Mouse (Mus musculus) MEL (cell line): ENCODE measurements around the gene Ncor1. TPM values are rescaled to one million over a fixed set of nuclear protein-coding genes. Genes with fewer than 3 reads are reported as not detected.
A peak's percentile ranks its signal among the peaks of the same experiment; 100 is the strongest.

Experiments used
- DNase-seq: peaks from one replicate; pipeline ENCODE4 v3.0.0; 2011; ENCODE audit warnings: low read depth, low spot score
- H3K27ac ChIP-seq: 2 replicates; pipeline ENCODE4 v1.5.1; 2012; ENCODE audit warnings: low read depth, mild to moderate bottlenecking, control low read depth, low read length, moderate library complexity; ENCODE audit not compliant: control insufficient read depth
- H3K27me3 ChIP-seq, 2 experiments: fragments of 150-350 bp in 1 of 2; sonication (generic) in 1 of 2; 2 replicates each; pipeline ENCODE4 v1.6.1; 2012; ENCODE audit warnings: low read length in 2 of 2, mild to moderate bottlenecking in 2 of 2, improper control_type of control experiment in 1 of 2, moderate library complexity in 1 of 2; ENCODE audit not compliant: insufficient read depth in 2 of 2, control insufficient read depth in 1 of 2
- H3K36me3 ChIP-seq, 2 experiments: 2 replicates each; pipeline ENCODE4 v1.6.1; 2012 to 2014; ENCODE audit warnings: low read length in 2 of 2, improper control_type of control experiment in 1 of 2, inconsistent platforms in 1 of 2, mild to moderate bottlenecking in 1 of 2; ENCODE audit not compliant: insufficient read depth in 2 of 2, control insufficient read depth in 1 of 2
- H3K4me1 ChIP-seq, 2 experiments: fragments of 150-350 bp in 1 of 2; sonication (generic) in 1 of 2; 2 replicates each; pipeline ENCODE4 v1.6.1; 2012; ENCODE audit warnings: low read length in 2 of 2, improper control_type of control experiment in 1 of 2, mild to moderate bottlenecking in 1 of 2; ENCODE audit not compliant: insufficient read depth in 2 of 2, control insufficient read depth in 1 of 2
- H3K4me3 ChIP-seq, 2 experiments: fragments of 150-350 bp in 1 of 2; sonication (generic) in 1 of 2; 2 replicates each; pipeline ENCODE4 v1.5.1; 2012; ENCODE audit warnings: low read depth in 2 of 2, low read length in 2 of 2, mild to moderate bottlenecking in 2 of 2, moderate library complexity in 2 of 2, control low read depth in 1 of 2, improper control_type of control experiment in 1 of 2; ENCODE audit not compliant: control insufficient read depth in 1 of 2, insufficient read depth in 1 of 2
- H3K79me2 ChIP-seq: 2 replicates; pipeline ENCODE4 v1.6.1; 2012; ENCODE audit warnings: mild to moderate bottlenecking, low read length, moderate library complexity; ENCODE audit not compliant: control insufficient read depth, poor library complexity, insufficient read depth
- H3K9ac ChIP-seq: 2 replicates; pipeline ENCODE4 v1.6.1; 2012; ENCODE audit warnings: low read depth, mild to moderate bottlenecking, control low read depth, low read length, moderate library complexity; ENCODE audit not compliant: control insufficient read depth, poor library complexity, severe bottlenecking
- H3K9me3 ChIP-seq: fragments of 150-350 bp; sonication (generic); replicated peaks from 2 replicates; pipeline ENCODE4 v1.6.1; 2012; ENCODE audit warnings: mild to moderate bottlenecking, low read length, improper control_type of control experiment, moderate library complexity; ENCODE audit not compliant: insufficient read depth
- BHLHE40 ChIP-seq: IDR thresholded peaks from 2 replicates; pipeline ENCODE4 v1.6.1; 2012; ENCODE audit warnings: low read depth, mild to moderate bottlenecking, inconsistent platforms, low read length, improper control_type of control experiment, borderline replicate concordance
- CHD2 ChIP-seq: IDR thresholded peaks from 2 replicates; pipeline ENCODE4 v1.6.1; 2011; ENCODE audit warnings: low read length, improper control_type of control experiment
- CTCF ChIP-seq, 3 experiments: IDR thresholded peaks in 2 of 3; conservative IDR thresholded peaks in 1 of 3; 2 replicates each; pipeline ENCODE4 v1.5.1; 2011 to 2012; ENCODE audit warnings: low read length in 3 of 3, low read depth in 2 of 3, mild to moderate bottlenecking in 2 of 3, improper control_type of control experiment in 1 of 3, inconsistent platforms in 1 of 3, mixed read lengths in 1 of 3, moderate library complexity in 1 of 3; ENCODE audit not compliant: control insufficient read depth in 1 of 3, insufficient read depth in 1 of 3, poor library complexity in 1 of 3, severe bottlenecking in 1 of 3
- E2F4 ChIP-seq: IDR thresholded peaks from 2 replicates; pipeline ENCODE4 v1.6.1; 2011; ENCODE audit warnings: low read depth, low read length, improper control_type of control experiment, borderline replicate concordance
- ELF1 ChIP-seq: IDR thresholded peaks from 2 replicates; pipeline ENCODE4 v1.6.1; 2014; ENCODE audit warnings: low read depth, mild to moderate bottlenecking, inconsistent platforms, low read length, improper control_type of control experiment, moderate library complexity
- EP300 ChIP-seq, 2 experiments: IDR thresholded peaks; 2 replicates each; pipeline ENCODE4 v1.6.1; 2011; ENCODE audit warnings: improper control_type of control experiment in 2 of 2, low read length in 2 of 2, low read depth in 1 of 2, mild to moderate bottlenecking in 1 of 2
- ETS1 ChIP-seq: IDR thresholded peaks from 2 replicates; pipeline ENCODE4 v1.6.1; 2012; ENCODE audit warnings: low read depth, mild to moderate bottlenecking, inconsistent platforms, low read length, improper control_type of control experiment, moderate library complexity
- GABPA ChIP-seq: IDR thresholded peaks from 2 replicates; pipeline ENCODE4 v1.6.1; 2012; ENCODE audit warnings: low read depth, mild to moderate bottlenecking, inconsistent platforms, low read length, improper control_type of control experiment, moderate library complexity
- GATA1 ChIP-seq: IDR thresholded peaks from 2 replicates; pipeline ENCODE4 v1.6.1; 2011; ENCODE audit warnings: low read depth, low read length, improper control_type of control experiment
- HCFC1 ChIP-seq: IDR thresholded peaks from 2 replicates; pipeline ENCODE4 v1.6.1; 2012; ENCODE audit warnings: low read depth, mild to moderate bottlenecking, inconsistent platforms, low read length, improper control_type of control experiment, moderate library complexity
- JUND ChIP-seq: IDR thresholded peaks from 2 replicates; pipeline ENCODE4 v1.6.1; 2011; ENCODE audit warnings: low read depth, mild to moderate bottlenecking, improper control_type of control experiment, low read length
- KAT2A ChIP-seq: conservative IDR thresholded peaks from 2 replicates; pipeline ENCODE4 v1.6.1; 2012; ENCODE audit warnings: low read depth, low read length, improper control_type of control experiment, inconsistent platforms
- MAFK ChIP-seq: IDR thresholded peaks from 2 replicates; pipeline ENCODE4 v1.6.1; 2011; ENCODE audit warnings: low read depth, mild to moderate bottlenecking, low read length, improper control_type of control experiment, borderline replicate concordance
- MAX ChIP-seq: IDR thresholded peaks from 2 replicates; pipeline ENCODE4 v1.6.1; 2011; ENCODE audit warnings: low read length, improper control_type of control experiment
- MAZ ChIP-seq: IDR thresholded peaks from 2 replicates; pipeline ENCODE4 v1.6.1; 2012; ENCODE audit warnings: low read depth, mild to moderate bottlenecking, inconsistent platforms, low read length, improper control_type of control experiment
- MEF2A ChIP-seq: IDR thresholded peaks from 2 replicates; pipeline ENCODE4 v1.6.1; 2014; ENCODE audit warnings: low read depth, mild to moderate bottlenecking, inconsistent platforms, low read length, improper control_type of control experiment; ENCODE audit not compliant: poor library complexity, insufficient replicate concordance, severe bottlenecking; ENCODE audit errors: extremely low read depth
- MXI1 ChIP-seq: IDR thresholded peaks from 2 replicates; pipeline ENCODE4 v1.6.1; 2011; ENCODE audit warnings: mild to moderate bottlenecking, low read depth, low read length, improper control_type of control experiment
- MYB ChIP-seq: IDR thresholded peaks from 2 replicates; pipeline ENCODE4 v1.6.1; 2011; ENCODE audit warnings: mild to moderate bottlenecking, low read depth, low read length, improper control_type of control experiment
- MYC ChIP-seq: IDR thresholded peaks from 2 replicates; pipeline ENCODE4 v1.6.1; 2011; ENCODE audit warnings: low read depth, mild to moderate bottlenecking, low read length, improper control_type of control experiment, moderate library complexity
- NRF1 ChIP-seq: IDR thresholded peaks from 2 replicates; pipeline ENCODE4 v1.6.1; 2014; ENCODE audit warnings: low read depth, mild to moderate bottlenecking, inconsistent platforms, low read length, improper control_type of control experiment, moderate library complexity; ENCODE audit not compliant: poor library complexity, insufficient read depth, severe bottlenecking
- POLR2A ChIP-seq, 2 experiments: IDR thresholded peaks; 2 replicates each; pipeline ENCODE4 v1.6.1; 2011 to 2012; ENCODE audit warnings: low read length in 2 of 2, mild to moderate bottlenecking in 2 of 2, control low read depth in 1 of 2, improper control_type of control experiment in 1 of 2, low read depth in 1 of 2, moderate library complexity in 1 of 2; ENCODE audit not compliant: control insufficient read depth in 1 of 2, insufficient read depth in 1 of 2, poor library complexity in 1 of 2
- POLR2AphosphoS2 ChIP-seq: IDR thresholded peaks from 2 replicates; pipeline ENCODE4 v1.6.1; 2011; ENCODE audit warnings: low read length, improper control_type of control experiment
- POLR2AphosphoS5 ChIP-seq: IDR thresholded peaks from 2 replicates; pipeline ENCODE4 v1.6.1; 2012; ENCODE audit warnings: low read depth, borderline replicate concordance, mild to moderate bottlenecking, inconsistent platforms, low read length, moderate library complexity, mixed read lengths
- RAD21 ChIP-seq: IDR thresholded peaks from 2 replicates; pipeline ENCODE4 v1.6.1; 2011; ENCODE audit warnings: mild to moderate bottlenecking, low read depth, low read length, improper control_type of control experiment
- RCOR1 ChIP-seq: IDR thresholded peaks from 2 replicates; pipeline ENCODE4 v1.6.1; 2012; ENCODE audit warnings: low read depth, mild to moderate bottlenecking, inconsistent platforms, low read length, improper control_type of control experiment
- SIN3A ChIP-seq: IDR thresholded peaks from 2 replicates; pipeline ENCODE4 v1.6.1; 2012; ENCODE audit warnings: low read length, improper control_type of control experiment, inconsistent platforms
- SMC3 ChIP-seq: IDR thresholded peaks from 2 replicates; pipeline ENCODE4 v1.6.1; 2011; ENCODE audit warnings: low read depth, low read length, improper control_type of control experiment
- TAL1 ChIP-seq: IDR thresholded peaks from 2 replicates; pipeline ENCODE4 v1.6.1; 2012; ENCODE audit warnings: mild to moderate bottlenecking, inconsistent platforms, low read length, moderate library complexity, mixed read lengths
- TBP ChIP-seq: IDR thresholded peaks from 2 replicates; pipeline ENCODE4 v1.8.0; 2011; ENCODE audit warnings: low read depth, low read length, improper control_type of control experiment
- UBTF ChIP-seq: IDR thresholded peaks from 2 replicates; pipeline ENCODE4 v1.6.1; 2012; ENCODE audit warnings: low read depth, mild to moderate bottlenecking, inconsistent platforms, low read length, improper control_type of control experiment, moderate library complexity, borderline replicate concordance; ENCODE audit not compliant: insufficient read depth
- USF1 ChIP-seq: IDR thresholded peaks from 2 replicates; pipeline ENCODE4 v1.6.1; 2014; ENCODE audit warnings: low read depth, mild to moderate bottlenecking, inconsistent platforms, low read length, improper control_type of control experiment, moderate library complexity
- USF2 ChIP-seq, 2 experiments: IDR thresholded peaks; 2 replicates each; pipeline ENCODE4 v1.6.1; 2011 to 2012; ENCODE audit warnings: improper control_type of control experiment in 2 of 2, low read length in 2 of 2, borderline replicate concordance in 1 of 2, inconsistent platforms in 1 of 2, low read depth in 1 of 2, mild to moderate bottlenecking in 1 of 2; ENCODE audit not compliant: insufficient read depth in 1 of 2
- ZC3H11A ChIP-seq: IDR thresholded peaks from 2 replicates; pipeline ENCODE4 v1.6.1; 2012; ENCODE audit warnings: low read depth, mild to moderate bottlenecking, inconsistent platforms, low read length, improper control_type of control experiment
- ZKSCAN1 ChIP-seq: IDR thresholded peaks from 2 replicates; pipeline ENCODE4 v1.6.1; 2012; ENCODE audit warnings: low read depth, mild to moderate bottlenecking, inconsistent platforms, low read length, improper control_type of control experiment, moderate library complexity
- ZMIZ1 ChIP-seq: IDR thresholded peaks from 2 replicates; pipeline ENCODE4 v1.6.1; 2012; ENCODE audit warnings: low read depth, mild to moderate bottlenecking, inconsistent platforms, low read length, improper control_type of control experiment, moderate library complexity
- ZNF384 ChIP-seq: IDR thresholded peaks from 2 replicates; pipeline ENCODE4 v1.6.1; 2012; ENCODE audit warnings: low read depth, mild to moderate bottlenecking, inconsistent platforms, low read length, improper control_type of control experiment
- polyA plus RNA-seq, 2 experiments: library from polyadenylated mRNA; stranded (reverse) in 1 of 2; unstranded in 1 of 2; fragments of >175 nt in 1 of 2; fragments of >200 nt in 1 of 2; gene quantifications; 2 replicates each; pipeline versions ENCODE4 v1.2.1 to v1.2.4; 2012; ENCODE audit warnings: low replicate concordance in 2 of 2, low read depth in 1 of 2; ENCODE audit not compliant: insufficient read length in 2 of 2, insufficient read depth in 1 of 2, missing spikeins in 1 of 2
- total RNA-seq: library from RNA; depleted of rRNA; stranded (reverse); fragments of 300-350 nt; gene quantifications from 2 replicates; pipeline ENCODE4 v1.2.3, GENCODE M21; 2012; rRNA removed

Gene Ncor1
- 71.8 and 90.7 TPM in 2 replicates for total RNA-seq
- 100 to 1,000 TPM; 188 to 250 TPM for polyA plus RNA-seq

DNA sequence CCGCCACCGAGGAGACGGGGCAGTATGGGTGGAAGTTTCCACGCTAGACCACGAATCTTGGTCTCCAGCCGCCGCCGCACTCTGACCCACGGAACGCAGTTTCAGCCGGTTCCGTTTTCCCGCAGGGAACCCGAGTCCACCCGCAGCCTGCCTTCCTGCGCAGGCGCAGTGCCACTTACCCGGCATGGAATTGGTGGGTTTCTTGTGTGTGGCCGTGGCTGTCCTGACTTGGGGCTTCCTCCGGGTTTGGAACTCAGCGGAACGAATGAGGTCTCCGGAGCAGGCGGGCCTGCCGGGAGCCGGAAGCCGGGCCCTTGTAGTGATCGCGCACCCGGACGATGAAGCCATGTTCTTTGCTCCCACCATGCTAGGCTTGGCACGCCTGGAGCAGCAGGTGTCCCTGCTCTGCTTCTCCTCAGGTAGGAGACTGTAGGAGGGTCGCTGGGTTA is at the start of gene Ncor1, which contains the start of gene Pigl:
Gene Ncor1 (minus strand): TSS at position 266 of the 449 bp plus-strand sequence.
Gene Pigl (plus strand): TSS at position 185 of the 449 bp plus-strand sequence.
- Histone ChIP-seq H3K4me3 (peak within 1 kb of the TSS; percentile 89 to 90), H3K9ac (peak within 1 kb of the TSS; percentile 98), H3K4me1 (peaks cover 17 to 19% of the 10 kb centered on the region in 2 experiments), H3K27me3 (no peaks in the 10 kb centered on the region), H3K79me2 (peaks cover 51% of the 10 kb centered on the region), H3K36me3 (peaks cover 3 to 27% of the 10 kb centered on the region in 2 experiments), H3K27ac (peak within 1 kb of the TSS; percentile 97), H3K9me3 (no peaks in the 10 kb centered on the region)
- DNase-seq = peak; percentile 95
- no peak for TF ChIP-seq BHLHE40
- TF ChIP-seq TAL1 = no peak
- TF ChIP-seq E2F4 = peak; percentile 24; the same call in 1 of the 2 replicates
- TF ChIP-seq POLR2AphosphoS5 = no peak
- no peak for TF ChIP-seq USF2 (IDR thresholded peaks at IDR 0.05; ENCODE audit: borderline replicate concordance in 1 of 2, insufficient read depth in 1 of 2, low read depth in 1 of 2, low read length in 2 of 2)
- TF ChIP-seq POLR2AphosphoS2 = peak; percentile 93
- TF ChIP-seq USF1 = 0 out of 2 replicates have a peak, but pooled peaks have one; percentile 23
- TF ChIP-seq NRF1 = peak; percentile 99
- peak; percentile 29; the same call in 1 of the 2 replicates for TF ChIP-seq KAT2A
- TF ChIP-seq UBTF = peak; percentile 99
- no peak for TF ChIP-seq JUND
- no peak for TF ChIP-seq RAD21
- no peak for TF ChIP-seq ZNF384
- TF ChIP-seq HCFC1 = peak; percentile 83
- no peak for TF ChIP-seq GATA1
- TF ChIP-seq EP300 (IDR thresholded peaks at IDR 0.05; ENCODE audit: low read depth in 1 of 2, low read length in 2 of 2) = peak; percentile 4 to 34; a peak in 1 of 4 replicates
- TF ChIP-seq MAZ = peak; percentile 19; the same call in 1 of the 2 replicates
- no peak for TF ChIP-seq ZKSCAN1
- TF ChIP-seq CHD2 = no peak
- no peak; the same call in 1 of the 2 replicates for TF ChIP-seq ELF1
- peak; percentile 33 for TF ChIP-seq ETS1
- TF ChIP-seq ZC3H11A = no peak
- TF ChIP-seq SMC3 = no peak
- peak; percentile 87 for TF ChIP-seq MXI1
- TF ChIP-seq GABPA = no peak
- no peak for TF ChIP-seq MAFK
- TF ChIP-seq RCOR1 = peak; percentile 6
- TF ChIP-seq MYB = no peak
- peak; percentile 75 for TF ChIP-seq MAX
- peak; percentile 78 to 84; a peak in 3 of 4 replicates for TF ChIP-seq POLR2A (IDR thresholded peaks at IDR 0.05; ENCODE audit: control insufficient read depth in 1 of 2, insufficient read depth in 1 of 2, low read depth in 1 of 2, low read length in 2 of 2, poor library complexity in 1 of 2)
- no peak for TF ChIP-seq MEF2A
- peak; percentile 78; the same call in 1 of the 2 replicates for TF ChIP-seq MYC
- TF ChIP-seq CTCF (IDR thresholded peaks at IDR 0.05 in 2 of 3, conservative IDR thresholded peaks at IDR 0.05 in 1 of 3; ENCODE audit: control insufficient read depth in 1 of 3, insufficient read depth in 1 of 3, low read depth in 2 of 3, low read length in 3 of 3, poor library complexity in 1 of 3, severe bottlenecking in 1 of 3) = no peak
- no peak; the same call in 1 of the 2 replicates for TF ChIP-seq ZMIZ1
- TF ChIP-seq SIN3A = peak; percentile 58; the same call in 1 of the 2 replicates
- TF ChIP-seq TBP = peak; percentile 90
